Mouse (Mus musculus): ENCODE measurements around the gene Marcks. TPM values are rescaled to one million over a fixed set of nuclear protein-coding genes. Genes with fewer than 3 reads are reported as not detected.

Marcks gene
- polyA plus RNA-seq (2016; fragmentation: Nextera tagmentation; extraction: Ambion mirVana) = 79.0 and 81.4 TPM in 2 replicates

GRCm38 (mm10) chr10:37138778-37139442, at the start of gene Marcks:
Marcks (minus strand) TSS chr10:37138920.
- H3K4me1 ChIP-seq (replicated peaks) = peaks cover 4% of the 10 kb centered on the region; the same call in 1 of the 2 replicates
- H3K4me3 ChIP-seq = peak within 1 kb of the TSS; percentile 92
- under 1% methylated on average over 39 of the region's 39 CpGs for WGBS
- no peaks in the 10 kb centered on the region for H3K27me3 ChIP-seq (replicated peaks)
- ATAC-seq (ENCODE audit: insufficient number of reproducible peaks, low FRiP score) = peak; percentile 74
- no peaks in the 10 kb centered on the region for H3K9me3 ChIP-seq (replicated peaks)
- peak within 1 kb of the TSS; percentile 90 for H3K4me2 ChIP-seq
- peak within 1 kb of the TSS; percentile 95 for H3K27ac ChIP-seq (ENCODE audit: poor library complexity, severe bottlenecking)
- H3K36me3 ChIP-seq = peaks cover 9% of the 10 kb centered on the region
- H3K9ac ChIP-seq = peak within 1 kb of the TSS; percentile 97

DNA sequence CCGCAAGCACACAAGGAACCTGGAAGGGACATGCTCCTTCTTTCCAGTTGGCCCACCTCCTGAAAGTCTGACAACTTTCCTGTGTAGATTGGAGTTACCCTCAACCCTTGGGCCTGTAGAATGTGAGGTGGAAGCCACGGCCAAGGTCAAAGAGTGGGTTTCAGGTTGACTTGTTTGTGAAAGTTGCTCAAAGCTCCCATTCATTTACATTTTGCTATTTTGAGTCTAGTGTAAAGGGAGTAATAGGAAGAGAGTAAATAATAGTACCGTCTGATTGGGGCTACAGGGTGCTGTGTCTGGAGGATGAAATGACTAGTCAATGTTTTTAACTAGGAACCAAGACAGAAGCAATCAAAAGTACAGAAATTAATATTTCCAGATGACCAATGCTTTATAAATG, 38.4 kb upstream of the Marcks start:
- H3K9ac ChIP-seq = no peak overlapping the region
- H3K4me1 ChIP-seq (replicated peaks) = no peaks in the 10 kb centered on the region
- H3K27me3 ChIP-seq (replicated peaks) = no peaks in the 10 kb centered on the region
- no peak overlapping the region for H3K27ac ChIP-seq (ENCODE audit: poor library complexity, severe bottlenecking)
- H3K9me3 ChIP-seq (replicated peaks) = peaks cover 4% of the 10 kb centered on the region
- H3K4me2 ChIP-seq = no peak overlapping the region
- no peak for ATAC-seq (ENCODE audit: insufficient number of reproducible peaks, low FRiP score)
- 87% methylated on average over 3 of the region's 3 CpGs for WGBS
- no peaks in the 10 kb centered on the region for H3K36me3 ChIP-seq
- H3K4me3 ChIP-seq = no peak overlapping the region

DNA sequence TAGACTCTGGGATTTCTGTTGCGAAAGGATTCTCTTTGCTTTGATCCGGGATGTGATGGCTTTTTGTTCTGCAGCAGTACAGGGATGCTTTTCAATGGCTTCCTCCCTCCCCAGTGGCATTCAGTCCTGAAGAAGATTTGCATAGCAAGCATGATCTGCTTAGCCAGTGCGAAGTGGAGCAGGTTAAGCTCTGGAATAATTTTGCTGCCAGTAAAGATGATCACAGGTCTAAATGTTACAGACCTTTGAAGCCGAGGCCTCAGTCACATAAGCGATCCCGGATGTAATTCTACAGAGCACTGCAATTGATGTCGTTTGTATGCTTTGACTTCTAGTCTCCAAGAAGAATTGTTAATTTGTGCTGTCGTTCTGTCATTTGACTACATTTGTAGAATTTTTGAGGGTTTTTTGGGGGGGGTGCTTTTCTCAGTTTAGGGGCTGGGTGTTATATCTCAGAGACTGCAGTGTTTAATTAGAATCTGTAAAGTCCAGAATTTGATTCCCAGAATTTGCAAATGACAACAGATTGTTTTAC, 33.8 kb upstream of the Marcks start:
- no peaks in the 10 kb centered on the region for H3K27me3 ChIP-seq (replicated peaks)
- ATAC-seq (ENCODE audit: insufficient number of reproducible peaks, low FRiP score) = no peak
- 73% methylated on average over 8 of the region's 8 CpGs for WGBS
- H3K9ac ChIP-seq = no peak overlapping the region
- peaks cover 4% of the 10 kb centered on the region for H3K9me3 ChIP-seq (replicated peaks)
- no peak overlapping the region for H3K4me2 ChIP-seq
- H3K4me1 ChIP-seq (replicated peaks) = no peaks in the 10 kb centered on the region
- no peak overlapping the region for H3K4me3 ChIP-seq
- no peak overlapping the region for H3K27ac ChIP-seq (ENCODE audit: poor library complexity, severe bottlenecking)
- H3K36me3 ChIP-seq = no peaks in the 10 kb centered on the region

DNA sequence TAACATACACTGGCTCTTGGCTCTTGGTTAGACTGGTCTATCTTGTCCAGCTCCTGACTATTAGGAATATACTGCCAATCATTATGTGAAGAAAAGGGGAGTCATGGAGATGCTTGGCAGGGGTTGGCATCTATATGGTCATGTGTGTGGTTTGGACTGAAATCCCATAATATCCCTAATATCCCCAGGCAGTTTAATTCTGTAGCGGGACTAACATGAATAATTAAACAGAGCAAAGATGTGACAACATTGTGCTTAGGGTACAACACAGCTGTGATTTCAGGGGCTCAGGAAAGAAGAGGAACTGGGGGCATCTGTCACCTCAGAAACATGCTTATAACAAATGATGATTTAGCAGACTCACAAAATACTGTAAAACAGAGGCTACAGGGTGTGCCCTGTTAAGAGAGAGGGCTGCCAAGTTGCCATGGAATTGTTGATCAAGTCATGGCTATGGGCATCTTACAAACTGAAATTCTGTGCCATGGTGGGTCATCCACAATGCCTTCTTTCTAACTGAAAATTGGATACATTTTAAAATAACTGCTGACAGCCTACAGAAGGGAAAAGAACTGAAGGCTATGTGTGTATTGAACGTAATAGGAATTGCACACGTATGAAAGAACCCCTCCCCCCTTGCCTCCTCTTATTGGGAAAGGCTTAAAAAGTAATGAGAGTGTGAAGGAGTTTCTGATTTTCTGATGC, 33.1 kb upstream of the Marcks start:
- Histone ChIP-seq H3K27ac (ENCODE audit: poor library complexity, severe bottlenecking) (no peak overlapping the region), H3K9me3 (replicated peaks) (peaks cover 4% of the 10 kb centered on the region), H3K4me1 (replicated peaks) (no peaks in the 10 kb centered on the region), H3K27me3 (replicated peaks) (no peaks in the 10 kb centered on the region), H3K4me3 (no peak overlapping the region), H3K9ac (no peak overlapping the region), H3K36me3 (no peaks in the 10 kb centered on the region), H3K4me2 (no peak overlapping the region)
- 84% methylated on average over 3 of the region's 3 CpGs for WGBS
- no peak for ATAC-seq (ENCODE audit: insufficient number of reproducible peaks, low FRiP score)

DNA sequence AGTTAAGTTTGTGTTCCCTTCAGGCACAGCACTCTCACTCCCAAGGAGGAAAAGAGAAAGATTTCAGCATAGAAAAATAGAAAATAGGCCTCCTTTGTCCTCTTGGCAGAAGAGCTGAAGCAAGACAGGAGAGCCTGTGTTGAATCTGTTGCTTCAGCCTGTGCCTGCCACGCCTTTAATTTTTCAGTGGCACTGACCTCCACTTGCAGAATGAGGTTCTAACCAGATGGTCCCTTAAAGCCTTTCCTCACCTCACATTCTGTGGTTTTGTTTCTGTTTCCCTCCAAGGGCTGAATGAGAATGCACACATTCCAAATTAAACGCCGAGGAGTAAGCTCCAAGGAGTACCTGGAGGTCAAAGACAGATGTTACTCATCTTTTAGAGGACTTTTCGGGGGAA, 32.2 kb upstream of the Marcks start:
- H3K27ac ChIP-seq (ENCODE audit: poor library complexity, severe bottlenecking) = no peak overlapping the region
- H3K27me3 ChIP-seq (replicated peaks) = no peaks in the 10 kb centered on the region
- no peaks in the 10 kb centered on the region for H3K4me1 ChIP-seq (replicated peaks)
- no peak for ATAC-seq (ENCODE audit: insufficient number of reproducible peaks, low FRiP score)
- H3K9ac ChIP-seq = no peak overlapping the region
- H3K4me3 ChIP-seq = no peak overlapping the region
- WGBS = 73% methylated on average over 4 of the region's 4 CpGs
- no peak overlapping the region for H3K4me2 ChIP-seq
- no peaks in the 10 kb centered on the region for H3K36me3 ChIP-seq
- peaks cover 4% of the 10 kb centered on the region for H3K9me3 ChIP-seq (replicated peaks)

DNA sequence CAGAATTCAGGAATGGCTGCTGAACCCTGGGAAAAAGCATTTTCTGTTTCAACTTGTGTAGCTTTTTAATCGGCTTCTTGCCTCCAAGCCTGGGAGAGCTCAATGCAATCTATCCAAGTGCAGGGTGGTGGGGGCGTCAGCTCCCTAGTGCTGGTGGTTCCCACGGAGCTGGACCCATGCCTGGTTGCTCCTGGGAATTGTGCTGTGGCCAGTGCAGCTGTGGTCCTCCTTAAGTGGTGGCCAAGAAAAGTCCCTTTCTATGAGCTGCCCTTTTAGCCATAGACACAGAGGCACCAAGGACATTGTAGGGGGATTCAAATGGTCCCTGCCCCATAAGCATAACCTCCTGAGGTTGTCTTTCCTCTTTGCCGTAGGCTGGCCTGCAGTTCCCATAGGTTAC, 31.7 kb upstream of the Marcks start:
- H3K27ac ChIP-seq (ENCODE audit: poor library complexity, severe bottlenecking) = no peak overlapping the region
- no peak for ATAC-seq (ENCODE audit: insufficient number of reproducible peaks, low FRiP score)
- H3K9ac ChIP-seq = no peak overlapping the region
- no peaks in the 10 kb centered on the region for H3K27me3 ChIP-seq (replicated peaks)
- 71% methylated on average over 4 of the region's 4 CpGs for WGBS
- H3K4me3 ChIP-seq = no peak overlapping the region
- H3K4me1 ChIP-seq (replicated peaks) = no peaks in the 10 kb centered on the region
- no peak overlapping the region for H3K4me2 ChIP-seq
- H3K36me3 ChIP-seq = no peaks in the 10 kb centered on the region
- H3K9me3 ChIP-seq (replicated peaks) = peaks cover 4% of the 10 kb centered on the region

GRCm38 (mm10) chr10:37167527-37167926, 28.8 kb upstream of the Marcks start:
- H3K27me3 ChIP-seq (replicated peaks) = no peaks in the 10 kb centered on the region
- WGBS = 77% methylated on average over 2 of the region's 2 CpGs
- no peaks in the 10 kb centered on the region for H3K9me3 ChIP-seq (replicated peaks)
- no peaks in the 10 kb centered on the region for H3K36me3 ChIP-seq
- no peak overlapping the region for H3K27ac ChIP-seq (ENCODE audit: poor library complexity, severe bottlenecking)
- H3K4me3 ChIP-seq = no peak overlapping the region
- H3K4me1 ChIP-seq (replicated peaks) = no peaks in the 10 kb centered on the region
- H3K9ac ChIP-seq = no peak overlapping the region
- ATAC-seq (ENCODE audit: insufficient number of reproducible peaks, low FRiP score) = no peak
- H3K4me2 ChIP-seq = no peak overlapping the region

GRCm38 (mm10) chr10:37159731-37160130, 21.0 kb upstream of the Marcks start:
- Histone ChIP-seq H3K4me3 (no peak overlapping the region), H3K27me3 (replicated peaks) (no peaks in the 10 kb centered on the region), H3K9me3 (replicated peaks) (no peaks in the 10 kb centered on the region), H3K36me3 (no peaks in the 10 kb centered on the region), H3K27ac (ENCODE audit: poor library complexity, severe bottlenecking) (no peak overlapping the region), H3K4me2 (no peak overlapping the region), H3K9ac (no peak overlapping the region), H3K4me1 (replicated peaks) (no peaks in the 10 kb centered on the region)
- 76% methylated on average over 3 of the region's 3 CpGs for WGBS
- ATAC-seq (ENCODE audit: insufficient number of reproducible peaks, low FRiP score) = no peak

- Histone ChIP-seq H3K9ac (no peak overlapping the region), H3K4me3 (no peak overlapping the region), H3K4me1 (replicated peaks) (no peaks in the 10 kb centered on the region), H3K9me3 (replicated peaks) (no peaks in the 10 kb centered on the region), H3K4me2 (no peak overlapping the region), H3K27me3 (replicated peaks) (no peaks in the 10 kb centered on the region), H3K27ac (ENCODE audit: poor library complexity, severe bottlenecking) (no peak overlapping the region), H3K36me3 (no peaks in the 10 kb centered on the region)
- 83% methylated on average over 5 of the region's 5 CpGs for WGBS
- ATAC-seq (ENCODE audit: insufficient number of reproducible peaks, low FRiP score) = no peak
These were observed 18.4 kb upstream of the Marcks start for GRCm38 (mm10) chr10:37157156-37157555.

GRCm38 (mm10) chr10:37155131-37155530, 16.4 kb upstream of the Marcks start:
- H3K9me3 ChIP-seq (replicated peaks) = no peaks in the 10 kb centered on the region
- H3K36me3 ChIP-seq = no peaks in the 10 kb centered on the region
- ATAC-seq (ENCODE audit: insufficient number of reproducible peaks, low FRiP score) = no peak
- H3K9ac ChIP-seq = no peak overlapping the region
- H3K4me1 ChIP-seq (replicated peaks) = no peaks in the 10 kb centered on the region
- H3K27ac ChIP-seq (ENCODE audit: poor library complexity, severe bottlenecking) = no peak overlapping the region
- no peak overlapping the region for H3K4me2 ChIP-seq
- H3K27me3 ChIP-seq (replicated peaks) = no peaks in the 10 kb centered on the region
- no peak overlapping the region for H3K4me3 ChIP-seq
- WGBS = 64% methylated on average over 1 of the region's 2 CpGs

- no peaks in the 10 kb centered on the region for H3K36me3 ChIP-seq
- no peaks in the 10 kb centered on the region for H3K9me3 ChIP-seq (replicated peaks)
- 78% methylated on average over 7 of the region's 7 CpGs for WGBS
- H3K4me3 ChIP-seq = no peak overlapping the region
- ATAC-seq (ENCODE audit: insufficient number of reproducible peaks, low FRiP score) = no peak
- H3K4me1 ChIP-seq (replicated peaks) = no peaks in the 10 kb centered on the region
- no peak overlapping the region for H3K9ac ChIP-seq
- H3K27ac ChIP-seq (ENCODE audit: poor library complexity, severe bottlenecking) = no peak overlapping the region
- no peak overlapping the region for H3K4me2 ChIP-seq
- H3K27me3 ChIP-seq (replicated peaks) = no peaks in the 10 kb centered on the region
These were observed 13.0 kb upstream of the Marcks start for GRCm38 (mm10) chr10:37151539-37152271.
